Mouse (Mus musculus) adrenal gland, adult 18-20 months (tissue): Measurements from ENCODE around the gene Slc25a19. TPM values are rescaled to one million over a fixed set of nuclear protein-coding genes. Genes with fewer than 3 reads are reported as not detected.

Source experiments
- DNase-seq, 2 experiments: peaks; one replicate each; pipeline ENCODE4 v3.0.0; 2021 to 2022; ENCODE audit warnings: low spot score in 2 of 2
- total RNA-seq, 2 experiments: library from RNA; stranded (reverse); gene quantifications; 1 replicate in 1 of 2; 2 replicates in 1 of 2; pipeline ENCODE4 v1.2.3; 2021

Gene Slc25a19
- total RNA-seq, 2 experiments from 2014 or later: 108 to 204 TPM

- no peak for DNase-seq
These were observed 27.4 kb downstream of the Slc25a19 start for GRCm38 (mm10) chr11:115600743-115601142.

GRCm38 (mm10) chr11:115599722-115600121 is 28.4 kb downstream of the Slc25a19 start:
- no peak for DNase-seq

- DNase-seq: no peak
These were observed 29.8 kb downstream of the Slc25a19 start for GRCm38 (mm10) chr11:115598309-115598708.

- DNase-seq: no peak
These were observed 32.9 kb downstream of the Slc25a19 start for GRCm38 (mm10) chr11:115595209-115595608.

GRCm38 (mm10) chr11:115590526-115591075 is 37.5 kb downstream of the Slc25a19 start:
- no peak for DNase-seq

- no peak for DNase-seq
These were observed 40.1 kb downstream of the Slc25a19 start for GRCm38 (mm10) chr11:115587984-115588383.

GRCm38 (mm10) chr11:115586403-115586802 is 41.7 kb downstream of the Slc25a19 start:
- no peak for DNase-seq

- DNase-seq: no peak
These were observed 42.5 kb downstream of the Slc25a19 start for GRCm38 (mm10) chr11:115585573-115586100.

GRCm38 (mm10) chr11:115584376-115585073 is 43.6 kb downstream of the Slc25a19 start:
- DNase-seq: no peak

- DNase-seq: no peak
These were observed 45.0 kb downstream of the Slc25a19 start for GRCm38 (mm10) chr11:115582913-115583606.

GRCm38 (mm10) chr11:115579080-115579479 is 49.0 kb downstream of the Slc25a19 start:
- no peak for DNase-seq

- DNase-seq: no peak
These were observed 63.1 kb downstream of the Slc25a19 start for GRCm38 (mm10) chr11:115564961-115565360.

Other genes starting within 250 kb of the Slc25a19 start
- 100 to 1,000 TPM; 159 to 181 TPM for gene Cdr2l, start 246.4 kb downstream of the Slc25a19 start, total RNA-seq
- 100 to 1,000 TPM; 133 to 137 TPM for gene Mrpl58, start 224.5 kb downstream of the Slc25a19 start, total RNA-seq
- 100 to 1,000 TPM; 595 to 747 TPM for gene Atp5h, start 208.3 kb downstream of the Slc25a19 start, total RNA-seq
- gene Kctd2, start 208.2 kb downstream of the Slc25a19 start, total RNA-seq: 10 to 100 TPM; 44.1 to 71.4 TPM
- gene Trim80, start 187.8 kb downstream of the Slc25a19 start, total RNA-seq: under 1 TPM; 0.20 to 0.61 TPM
- gene Slc16a5, start 165.8 kb downstream of the Slc25a19 start, total RNA-seq: not detected
- gene Armc7, start 152.6 kb downstream of the Slc25a19 start, total RNA-seq: 10 to 100 TPM in 1 of 2 experiments, 1 to 10 TPM in 1; 7.9 to 11.1 TPM
- gene Nt5c, start 136.4 kb downstream of the Slc25a19 start, total RNA-seq: 100 to 1,000 TPM in 1 of 2 experiments, 10 to 100 TPM in 1; 68.7 to 154 TPM
- gene Jpt1, start 113.9 kb downstream of the Slc25a19 start, total RNA-seq: 10 to 100 TPM; 81.3 to 86.5 TPM
- 100 to 1,000 TPM; 219 to 240 TPM for gene Sumo2, start 92.0 kb downstream of the Slc25a19 start, total RNA-seq
- gene Nup85, start 63.9 kb downstream of the Slc25a19 start, total RNA-seq: 10 to 100 TPM; 33.2 to 43.0 TPM
- 100 to 1,000 TPM; 105 to 107 TPM for gene Mrps7, start 24.4 kb downstream of the Slc25a19 start, total RNA-seq
- gene Gga3, start 24.2 kb downstream of the Slc25a19 start, total RNA-seq: 10 to 100 TPM; 25.6 to 27.0 TPM
- gene Mif4gd, start 15.3 kb downstream of the Slc25a19 start, total RNA-seq: 100 to 1,000 TPM in 1 of 2 experiments, 10 to 100 TPM in 1; 85.4 to 145 TPM
- gene Grb2, start 80.3 kb upstream of the Slc25a19 start, total RNA-seq: 100 to 1,000 TPM in 1 of 2 experiments, 10 to 100 TPM in 1; 97.2 to 132 TPM
- gene Tmem94, start 137.1 kb upstream of the Slc25a19 start, total RNA-seq: 10 to 100 TPM; 57.3 to 70.3 TPM
- 10 to 100 TPM; 55.1 to 59.8 TPM for gene Caskin2, start 185.3 kb upstream of the Slc25a19 start, total RNA-seq
- 10 to 100 TPM; 15.5 to 20.3 TPM for gene Tsen54, start 186.4 kb upstream of the Slc25a19 start, total RNA-seq
- 1 to 10 TPM; 5.8 to 8.0 TPM for gene Llgl2, start 195.8 kb upstream of the Slc25a19 start, total RNA-seq
- not detected for gene Myo15b, start 230.1 kb upstream of the Slc25a19 start, total RNA-seq